Mouse (Mus musculus) Patski (cell line): ENCODE data around the gene Gm10762. TPM values are rescaled to one million over a fixed set of nuclear protein-coding genes. Genes with fewer than 3 reads are reported as not detected.
A peak's percentile ranks its signal among the peaks of the same experiment; 100 is the strongest.

Source experiments
- ATAC-seq: fragments of 100-300 bp; one replicate; pipeline ENCODE4 v1.8.0; 2021
- CTCF ChIA-PET: fragments of 350-600 bp; sonication (Branson Sonifier 250); formaldehyde crosslinking; loops from one replicate; lab custom pipeline; 2022; ENCODE audit warnings: inconsistent platforms; lab: Charles Lee
- POLR2A ChIA-PET: fragments of 350-600 bp; sonication (Branson Sonifier 250); formaldehyde crosslinking; loops from one replicate; lab custom pipeline; 2022; ENCODE audit warnings: antibody characterized with exemption, inconsistent platforms; lab: Charles Lee
- DNase-seq: peaks from one replicate; pipeline ENCODE4 v3.0.0-alpha.2; 2011; ENCODE audit warnings: low read depth, low spot score
- H3K27me3 ChIP-seq: fragments of 371-371 bp; one replicate; pipeline ENCODE4 v1.5.1; 2021
- CTCF ChIP-seq: fragments of 100-300 bp; IDR thresholded peaks from one replicate; pipeline ENCODE4 v1.5.1; 2021
- in situ Hi-C: fragments of 300-500 bp; cut with MboI; formaldehyde crosslinking; loops from 3 replicates; pipeline ENCODE4 v1.11.1; 2018; ENCODE audit warnings: low pct_unique_long_range_greater_than_20kb, mixed read lengths
- polyA plus RNA-seq: library from polyadenylated mRNA; unstranded; gene quantifications from one replicate; pipeline ENCODE4 v1.2.3, GENCODE M21; 2021

The Gm10762 gene
- polyA plus RNA-seq, 1 experiment from 2014 or later = 4.8 TPM

GRCm38 (mm10) chr2:128966236-128966635, 1.3 kb downstream of the Gm10762 start:
- no peak for TF ChIP-seq CTCF
- H3K27me3 ChIP-seq = no peaks in the 10 kb centered on the region
- in situ Hi-C loops = no loop called here
- ATAC-seq (no peak), DNase-seq (no peak)
- ChIA-PET CTCF (interaction anchor here (1.0 to 1.3 kb wide), 4 partner anchors 10 to 70 kb away, joined by 4 to 8 read pairs (median 4); no protein-coding TSS in a partner anchor), POLR2A (interaction anchor here (0.6 to 1.4 kb wide), 7 partner anchors 11 to 521 kb away, joined by 3 to 7 read pairs (median 4); no protein-coding TSS in a partner anchor)

DNA sequence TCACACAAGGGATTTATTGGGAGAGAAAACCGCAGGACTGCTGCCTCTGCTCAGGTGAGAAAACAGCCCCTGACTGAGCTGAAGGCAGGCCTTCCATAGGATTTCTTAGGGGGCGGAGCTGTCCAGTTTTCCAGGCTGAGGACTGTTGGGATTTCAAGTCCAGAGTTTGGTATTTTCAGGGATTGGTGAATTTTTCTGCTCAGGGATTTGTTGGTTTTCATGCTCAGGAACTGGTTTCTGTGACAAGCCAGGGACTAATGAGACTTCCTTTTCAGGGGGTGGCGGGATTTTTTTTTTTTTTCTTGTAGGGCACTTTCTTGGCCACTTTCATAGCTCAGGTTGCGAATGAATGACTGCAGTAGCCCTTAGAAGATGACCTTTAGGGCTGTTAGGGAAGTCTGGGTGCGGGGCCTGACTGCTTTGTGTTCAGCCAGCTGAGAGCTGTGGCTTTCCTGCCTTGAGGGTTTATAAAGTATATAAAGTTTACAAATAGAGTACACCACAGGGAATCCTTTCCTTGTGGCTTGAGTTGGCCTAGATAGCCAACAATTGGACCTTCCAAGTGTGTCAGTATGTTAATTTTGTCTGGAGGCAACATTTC, 1.9 kb downstream of the Gm10762 start:
- DNase-seq = no peak
- in situ Hi-C loops = no loop called here
- no peak for TF ChIP-seq CTCF
- POLR2A ChIA-PET = interaction anchor here (1.4 kb wide), 1 partner anchor 19 kb away, joined by 4 read pairs; no protein-coding TSS in a partner anchor
- CTCF ChIA-PET = interaction anchor here (1.1 to 1.3 kb wide), 3 partner anchors 10 to 71 kb away, joined by 4 to 8 read pairs (median 4); no protein-coding TSS in a partner anchor
- ATAC-seq = no peak
- no peaks in the 10 kb centered on the region for H3K27me3 ChIP-seq

DNA sequence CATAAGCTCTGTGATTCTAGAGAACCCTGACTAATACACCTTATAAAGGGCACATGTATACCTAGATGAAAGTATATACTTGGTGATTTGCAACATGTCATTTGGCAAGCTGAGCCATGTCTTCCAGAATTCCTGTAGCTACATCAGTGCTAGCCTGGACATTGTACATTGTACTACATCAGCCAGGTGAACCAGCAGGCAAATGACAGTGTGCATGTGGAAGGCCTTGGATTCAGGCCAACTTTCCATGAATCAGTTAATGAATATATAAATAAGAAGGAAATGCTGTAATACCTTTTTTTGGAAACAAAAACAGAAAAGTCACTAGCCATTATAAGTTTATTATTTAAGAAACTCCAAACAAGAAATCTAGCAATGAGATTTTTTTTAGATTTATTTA, 13.3 kb downstream of the Gm10762 start:
- in situ Hi-C loops = no loop called here
- ChIA-PET CTCF (interaction anchor here (1.1 to 3.3 kb wide), 2 partner anchors 10 to 12 kb away, joined by 4 to 13 read pairs; no protein-coding TSS in a partner anchor), POLR2A (interaction anchor here (0.7 kb wide), 1 partner anchor 10 kb away, joined by 3 read pairs; no protein-coding TSS in a partner anchor)
- TF ChIP-seq CTCF = no peak
- no peaks in the 10 kb centered on the region for H3K27me3 ChIP-seq
- no peak for ATAC-seq
- no peak for DNase-seq

DNA sequence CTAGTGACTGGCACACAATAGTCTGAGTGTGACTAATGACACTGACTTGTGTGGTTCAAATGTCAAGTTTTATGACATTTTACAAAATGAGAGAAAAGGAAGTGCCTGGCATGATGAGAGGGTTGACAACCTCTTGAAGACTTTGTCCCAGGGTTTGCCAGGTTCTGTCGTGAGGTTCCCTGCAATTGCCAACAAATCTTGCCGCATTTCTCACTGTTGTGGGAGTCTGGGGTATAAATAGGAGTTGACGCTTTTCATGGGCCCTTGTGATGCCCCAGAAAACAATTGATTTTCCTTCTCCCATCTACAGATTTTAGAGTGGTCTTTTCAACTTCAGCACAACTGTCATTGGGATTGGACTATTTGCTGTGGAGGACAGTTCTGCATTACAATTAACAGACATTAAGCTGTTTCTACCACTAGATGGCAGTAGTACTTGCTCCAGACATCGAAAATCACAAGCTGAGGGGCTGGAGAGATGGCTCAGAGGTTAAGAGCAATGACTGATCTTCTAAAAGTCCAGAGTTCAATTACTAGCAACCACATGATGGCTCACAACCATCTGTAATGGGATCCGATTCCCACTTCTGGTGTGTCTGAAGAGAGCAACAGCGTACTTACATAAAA, 19.4 kb downstream of the Gm10762 start:
- peak; percentile 78 for TF ChIP-seq CTCF
- ATAC-seq (no peak), DNase-seq (no peak)
- in situ Hi-C loops = loop anchor here (5.0 kb wide), 2 partner anchors 139 to 309 kb away; no protein-coding TSS in a partner anchor
- no peaks in the 10 kb centered on the region for H3K27me3 ChIP-seq
- CTCF ChIA-PET = interaction anchor here (0.6 to 2.4 kb wide), 4 partner anchors 16 to 311 kb away, joined by 3 to 8 read pairs (median 4); no protein-coding TSS in a partner anchor
- POLR2A ChIA-PET = interaction anchor here (0.8 kb wide), 1 partner anchor 19 kb away, joined by 3 read pairs; no protein-coding TSS in a partner anchor

- DNase-seq (peak; percentile 70), ATAC-seq (peak; percentile 90)
- ChIA-PET POLR2A (interaction anchor here (0.6 kb wide), 1 partner anchor 286 kb away, joined by 4 read pairs; no protein-coding TSS in a partner anchor), CTCF (interaction anchor here (1.5 kb wide), 1 partner anchor 111 kb away, joined by 4 read pairs; no protein-coding TSS in a partner anchor)
- in situ Hi-C loops = no loop called here
- TF ChIP-seq CTCF = no peak
- H3K27me3 ChIP-seq = no peaks in the 10 kb centered on the region
These were observed 23.7 kb downstream of the Gm10762 start, which contains the start of gene Zc3h8 for GRCm38 (mm10) chr2:128943538-128944528. Gene Zc3h8 (minus strand): TSS chr2:128944077.

DNA sequence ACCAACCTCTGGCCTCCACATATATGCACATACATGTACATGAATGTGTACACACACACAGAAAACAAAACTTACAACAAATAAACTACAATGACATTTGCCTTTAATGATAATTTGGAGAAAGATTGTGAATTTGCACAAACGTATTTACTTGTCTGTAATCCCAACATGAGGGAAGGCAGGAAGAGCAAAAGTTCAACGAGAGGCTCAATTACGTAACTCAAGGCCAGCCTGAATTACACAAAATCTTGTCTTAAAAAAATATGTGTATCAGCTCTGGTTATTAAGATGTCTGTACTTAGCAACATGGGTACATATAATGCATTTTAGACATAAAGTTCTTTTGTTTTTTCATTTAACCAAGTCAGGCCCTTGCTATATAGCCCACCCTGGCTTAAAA, 31.3 kb downstream of the Gm10762 start:
- DNase-seq (no peak), ATAC-seq (no peak)
- no peak for TF ChIP-seq CTCF
- in situ Hi-C loops = no loop called here
- POLR2A ChIA-PET = no interaction called here
- CTCF ChIA-PET = interaction anchor here (1.8 to 2.1 kb wide), 2 partner anchors 10 to 101 kb away, joined by 3 to 11 read pairs; no protein-coding TSS in a partner anchor
- H3K27me3 ChIP-seq = no peaks in the 10 kb centered on the region

DNA sequence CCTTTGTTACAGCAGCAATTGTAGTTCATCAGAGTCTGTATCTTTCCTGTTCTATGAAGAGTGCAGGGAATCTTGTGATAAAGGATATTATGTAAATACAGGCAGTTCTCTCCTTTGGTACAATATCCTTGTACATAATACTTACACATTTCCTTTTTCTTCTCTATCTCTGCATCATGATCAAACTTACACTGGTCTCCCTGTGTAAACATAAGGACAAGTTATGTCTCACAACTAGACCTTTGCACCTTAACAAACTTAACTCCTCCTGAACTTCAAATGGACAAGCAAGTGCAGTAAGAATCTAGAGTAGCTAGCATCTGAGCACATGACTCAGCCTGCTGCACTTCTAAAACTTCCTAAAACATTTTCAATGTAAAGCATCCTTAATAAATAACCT, 36.8 kb downstream of the Gm10762 start:
- ATAC-seq = no peak
- ChIA-PET POLR2A (no interaction called here), CTCF (no interaction called here)
- in situ Hi-C loops = no loop called here
- no peaks in the 10 kb centered on the region for H3K27me3 ChIP-seq
- no peak for TF ChIP-seq CTCF
- DNase-seq = no peak

- ChIA-PET CTCF (no interaction called here), POLR2A (no interaction called here)
- no peak for TF ChIP-seq CTCF
- H3K27me3 ChIP-seq = no peaks in the 10 kb centered on the region
- ATAC-seq (no peak), DNase-seq (no peak)
- in situ Hi-C loops = no loop called here
These were observed 39.1 kb downstream of the Gm10762 start for GRCm38 (mm10) chr2:128928446-128928845.

DNA sequence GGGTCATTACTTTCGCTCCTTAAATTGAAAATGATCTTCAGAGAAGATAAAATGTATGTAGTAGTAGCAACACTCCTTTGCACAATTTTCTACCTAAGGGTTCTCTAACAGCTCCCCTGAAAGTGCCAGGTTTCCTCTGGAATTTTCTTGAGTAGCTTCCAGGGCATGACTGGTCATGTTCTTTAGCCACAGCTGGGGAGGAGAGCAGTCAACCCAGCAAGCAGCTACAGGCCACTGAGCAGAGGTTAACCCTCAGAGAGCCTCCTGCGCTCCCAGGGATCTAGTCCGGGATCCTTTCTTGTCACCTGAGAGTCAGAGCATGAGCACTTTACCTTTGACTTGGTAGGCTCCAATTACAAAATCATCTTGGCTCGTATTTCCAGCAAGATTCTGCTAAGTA, 42.7 kb downstream of the Gm10762 start:
- DNase-seq (no peak), ATAC-seq (no peak)
- in situ Hi-C loops = no loop called here
- ChIA-PET CTCF (interaction anchor here (0.7 to 1.5 kb wide), 3 partner anchors 12 to 18 kb away, joined by 3 to 5 read pairs (median 3); no protein-coding TSS in a partner anchor), POLR2A (no interaction called here)
- no peak for TF ChIP-seq CTCF
- H3K27me3 ChIP-seq = no peaks in the 10 kb centered on the region

Other genes starting within 250 kb of the Gm10762 start
- gene Tmem87b, start 149.6 kb downstream of the Gm10762 start, polyA plus RNA-seq = 32.1 TPM
- 9.4 TPM for gene Fbln7, start 104.7 kb downstream of the Gm10762 start, polyA plus RNA-seq
- 8.5 TPM for gene Zc3h8, start 23.6 kb downstream of the Gm10762 start, polyA plus RNA-seq
- 5.8 TPM for gene Zc3h6, start 323 bp downstream of the Gm10762 start, polyA plus RNA-seq
- 0.04 TPM for gene Vinac1, start 80.4 kb upstream of the Gm10762 start, polyA plus RNA-seq
- gene Ttl, start 98.2 kb upstream of the Gm10762 start, polyA plus RNA-seq = 18.1 TPM
- gene Polr1b, start 133.3 kb upstream of the Gm10762 start, polyA plus RNA-seq = 26.7 TPM
- 20.5 TPM for gene Chchd5, start 162.0 kb upstream of the Gm10762 start, polyA plus RNA-seq
- gene Slc20a1, start 231.0 kb upstream of the Gm10762 start, polyA plus RNA-seq = 78.8 TPM